Mouse (Mus musculus): ENCODE measurements at regions not wholly inside any gene's neighbourhood (a gene's known extent, or its start where the extent isn't known, plus 50 kb on each side); places are given as distances from the start of the nearest gene placed in this dataset.

- no peak for DNase-seq
These were observed 695.7 kb upstream of the Kif18a start for GRCm38 (mm10) chr2:108584799-108585198.

- no peak for DNase-seq
These were observed 687.0 kb upstream of the Kif18a start for GRCm38 (mm10) chr2:108593555-108593954.

GRCm38 (mm10) chr2:108600346-108600745 lies 680.2 kb upstream of the Kif18a start:
- DNase-seq, result no peak

DNA sequence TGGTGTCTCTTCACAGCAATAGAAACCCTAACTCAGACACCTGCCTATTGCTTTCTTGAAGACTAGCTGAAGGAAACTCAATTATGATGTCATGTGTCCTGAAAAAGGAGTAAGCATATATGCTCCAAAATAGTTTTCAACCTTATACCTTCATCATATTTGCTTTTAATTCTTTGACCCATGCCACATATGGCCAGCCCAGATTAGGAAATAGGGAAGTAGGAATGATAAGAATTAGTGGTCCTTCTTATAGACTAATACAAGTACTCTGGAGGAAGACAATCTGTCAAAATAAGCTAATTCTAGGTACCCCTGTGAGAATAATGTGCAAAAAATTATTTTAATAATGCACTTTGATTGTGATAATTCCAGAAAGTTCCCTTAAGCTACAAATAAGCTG lies 661.0 kb upstream of the Kif18a start:
- DNase-seq, result no peak

GRCm38 (mm10) chr2:108622367-108623162 lies 658.0 kb upstream of the Kif18a start:
- peak; percentile 33 for DNase-seq

GRCm38 (mm10) chr2:108635644-108636043 lies 644.9 kb upstream of the Kif18a start:
- DNase-seq, result no peak

DNA sequence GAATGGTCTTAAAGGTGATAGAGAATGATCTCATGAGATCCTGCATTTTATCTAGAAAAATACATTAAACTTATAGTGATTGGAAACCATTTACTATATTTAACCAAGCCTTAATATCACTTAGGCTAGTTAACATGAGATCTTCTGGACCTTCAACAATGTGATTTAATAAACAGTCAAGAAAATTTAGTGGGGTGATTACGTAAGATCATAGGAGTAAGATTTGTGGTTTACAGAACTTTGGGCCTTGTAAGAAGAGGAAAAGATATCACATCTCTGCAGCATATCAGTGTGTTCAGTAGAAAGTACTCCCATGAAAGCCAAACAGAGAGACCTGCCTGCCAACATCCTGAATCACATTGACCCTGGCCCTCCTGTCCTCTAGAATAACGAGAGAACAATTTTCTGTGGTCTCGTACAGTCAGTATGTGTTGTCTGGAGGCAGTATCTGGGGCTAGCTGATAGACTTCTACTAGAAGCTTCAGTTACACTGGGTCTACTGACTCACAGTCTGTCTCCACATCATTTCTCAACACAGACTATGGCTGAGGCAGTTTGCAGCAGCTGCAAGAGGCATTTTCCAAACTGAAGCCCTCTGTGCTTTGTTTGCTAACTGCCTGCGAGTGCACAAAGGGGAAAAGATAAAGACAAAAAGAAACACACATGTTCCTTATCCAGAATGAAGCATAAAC lies 619.7 kb upstream of the Kif18a start:
- no peak for DNase-seq

DNA sequence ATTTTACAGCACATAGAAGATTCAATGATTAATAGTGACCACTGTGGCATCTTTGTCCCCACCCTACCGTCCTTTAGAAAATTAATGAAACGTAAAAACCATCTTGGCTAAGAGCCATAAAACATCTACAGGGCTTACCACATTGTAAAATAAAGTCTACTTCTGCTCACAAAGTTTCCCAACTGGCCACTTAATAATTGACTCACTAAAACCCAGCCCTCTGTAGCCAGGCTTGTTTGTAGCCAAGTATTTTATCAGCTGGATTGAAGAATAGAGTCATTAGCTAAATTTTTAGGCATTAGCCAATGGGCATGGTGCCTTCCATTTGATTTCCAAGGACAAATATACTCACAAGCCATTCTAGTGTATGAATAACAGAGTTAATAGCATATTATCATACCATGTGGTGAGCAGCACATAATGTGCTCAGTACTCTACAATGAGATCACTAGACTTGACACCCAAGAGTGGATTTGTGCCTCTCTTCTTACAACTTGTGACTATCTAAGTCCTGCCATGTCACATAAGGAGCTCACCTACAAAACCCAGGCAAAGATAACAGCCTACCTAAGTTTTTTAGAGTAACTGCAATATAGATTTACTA lies 602.7 kb upstream of the Kif18a start:
- no peak for DNase-seq

- no peak for DNase-seq
These were observed 599.0 kb upstream of the Kif18a start for GRCm38 (mm10) chr2:108681574-108681973.

DNA sequence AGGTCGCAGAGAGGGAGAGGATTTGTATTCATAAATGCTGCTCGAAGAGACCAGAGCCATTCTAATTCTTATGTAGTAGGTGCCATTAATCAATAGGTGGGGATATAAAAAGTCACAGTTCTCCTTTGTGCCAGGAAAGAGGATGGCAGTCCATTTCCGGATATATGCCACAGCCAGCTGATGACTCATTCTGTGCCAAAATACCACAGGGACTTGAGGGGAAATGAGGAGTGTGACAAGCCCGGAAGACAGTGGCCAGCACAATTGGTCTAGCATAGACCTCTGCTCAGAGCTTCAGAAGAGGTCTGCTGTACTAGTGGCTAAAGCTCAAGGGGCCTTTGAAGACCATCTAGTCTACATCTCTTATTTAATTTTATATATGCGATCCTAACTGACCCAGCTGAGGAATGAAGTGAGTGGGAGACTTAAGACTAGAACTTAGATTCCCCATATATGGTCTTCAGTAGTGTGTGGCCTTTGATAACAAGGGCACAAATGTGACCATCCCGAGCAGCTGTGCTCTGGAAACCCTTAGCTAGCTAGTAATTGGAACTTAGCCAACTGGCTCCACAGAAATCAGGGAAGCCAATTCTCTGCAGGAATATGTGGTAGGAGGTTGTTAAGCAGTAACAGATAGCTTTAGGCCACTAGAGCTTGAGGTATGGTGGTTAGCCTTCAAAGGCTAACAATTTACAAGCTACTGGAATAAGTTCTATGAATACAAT lies 594.4 kb upstream of the Kif18a start:
- peak; percentile 7 for DNase-seq

DNA sequence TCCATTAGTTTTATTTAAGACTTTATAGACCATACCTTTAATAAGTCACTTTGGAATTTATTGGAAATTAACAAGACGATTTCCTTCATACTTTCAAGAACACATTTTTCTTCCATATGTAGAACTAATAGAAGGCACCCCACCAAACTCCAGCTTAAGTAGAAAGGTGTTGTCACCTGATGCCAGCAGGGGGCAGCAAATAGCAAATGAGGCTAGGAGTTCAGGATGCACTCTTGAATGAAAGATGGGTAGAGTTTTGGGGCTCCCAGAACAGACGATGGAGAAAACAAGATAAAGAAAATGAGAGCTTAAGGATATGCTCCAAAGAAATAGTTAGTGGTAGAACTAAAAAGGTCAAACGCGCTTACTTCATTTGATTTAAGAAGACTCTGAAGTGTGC lies 590.4 kb upstream of the Kif18a start:
- DNase-seq, result peak; percentile 67

DNA sequence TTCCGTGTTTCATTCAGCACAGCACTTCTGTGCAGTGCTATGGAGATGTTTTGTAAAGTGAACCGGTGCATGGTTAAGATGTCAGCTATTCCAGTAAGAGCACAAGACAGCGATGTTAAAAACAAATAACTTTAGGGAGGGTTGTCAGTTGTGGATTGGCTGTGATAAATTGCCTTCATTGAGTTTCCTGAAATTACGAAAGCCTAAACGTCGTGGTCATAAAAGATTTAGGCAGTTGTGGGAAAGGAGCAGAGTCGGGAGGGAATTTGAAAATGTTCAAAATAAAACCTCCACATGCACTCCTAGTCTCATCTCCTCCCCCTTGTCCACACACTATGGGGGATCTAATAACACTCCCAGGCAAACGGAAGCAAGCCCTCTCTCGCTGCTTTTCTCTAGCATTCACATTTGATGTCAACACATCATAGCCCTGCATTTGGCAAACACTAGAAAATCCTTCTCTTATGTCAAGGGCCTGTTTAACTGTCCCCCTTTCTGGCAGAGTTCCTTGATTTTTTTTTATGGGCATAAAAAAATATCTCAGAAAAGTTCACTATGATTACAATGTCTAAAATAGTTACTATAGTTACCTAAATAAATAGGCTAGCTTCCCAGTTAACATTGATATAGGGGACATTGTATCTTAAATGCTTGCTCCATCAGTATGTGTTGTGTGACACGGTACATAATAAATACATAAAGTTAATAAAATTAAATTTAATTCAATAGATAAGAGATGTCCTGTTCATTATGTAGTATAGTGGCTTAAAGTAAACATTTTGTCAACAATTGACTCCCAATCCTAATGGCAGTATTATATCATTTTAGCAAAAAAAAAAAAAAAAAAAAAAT lies 589.2 kb upstream of the Kif18a start:
- no peak for DNase-seq

DNA sequence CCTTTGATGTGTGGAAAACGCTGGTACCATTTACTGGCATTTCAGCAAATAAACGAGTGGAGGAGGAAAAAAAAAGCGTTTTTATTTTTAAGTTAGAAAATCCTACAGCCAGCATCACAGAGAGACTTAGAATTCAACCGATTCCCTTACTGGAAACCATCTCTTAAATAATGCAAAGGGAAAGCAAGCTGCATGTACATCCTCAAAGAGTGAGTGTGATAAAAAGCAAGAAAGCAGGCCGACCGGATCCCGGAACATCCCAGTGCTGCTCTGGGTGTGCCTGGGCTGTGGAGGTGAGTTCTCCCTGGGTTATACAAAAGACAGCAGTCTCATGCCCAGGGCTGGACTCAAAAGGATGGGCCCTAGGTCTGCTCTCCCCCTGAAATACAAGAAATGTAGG lies 579.2 kb upstream of the Kif18a start:
- no peak for DNase-seq

DNA sequence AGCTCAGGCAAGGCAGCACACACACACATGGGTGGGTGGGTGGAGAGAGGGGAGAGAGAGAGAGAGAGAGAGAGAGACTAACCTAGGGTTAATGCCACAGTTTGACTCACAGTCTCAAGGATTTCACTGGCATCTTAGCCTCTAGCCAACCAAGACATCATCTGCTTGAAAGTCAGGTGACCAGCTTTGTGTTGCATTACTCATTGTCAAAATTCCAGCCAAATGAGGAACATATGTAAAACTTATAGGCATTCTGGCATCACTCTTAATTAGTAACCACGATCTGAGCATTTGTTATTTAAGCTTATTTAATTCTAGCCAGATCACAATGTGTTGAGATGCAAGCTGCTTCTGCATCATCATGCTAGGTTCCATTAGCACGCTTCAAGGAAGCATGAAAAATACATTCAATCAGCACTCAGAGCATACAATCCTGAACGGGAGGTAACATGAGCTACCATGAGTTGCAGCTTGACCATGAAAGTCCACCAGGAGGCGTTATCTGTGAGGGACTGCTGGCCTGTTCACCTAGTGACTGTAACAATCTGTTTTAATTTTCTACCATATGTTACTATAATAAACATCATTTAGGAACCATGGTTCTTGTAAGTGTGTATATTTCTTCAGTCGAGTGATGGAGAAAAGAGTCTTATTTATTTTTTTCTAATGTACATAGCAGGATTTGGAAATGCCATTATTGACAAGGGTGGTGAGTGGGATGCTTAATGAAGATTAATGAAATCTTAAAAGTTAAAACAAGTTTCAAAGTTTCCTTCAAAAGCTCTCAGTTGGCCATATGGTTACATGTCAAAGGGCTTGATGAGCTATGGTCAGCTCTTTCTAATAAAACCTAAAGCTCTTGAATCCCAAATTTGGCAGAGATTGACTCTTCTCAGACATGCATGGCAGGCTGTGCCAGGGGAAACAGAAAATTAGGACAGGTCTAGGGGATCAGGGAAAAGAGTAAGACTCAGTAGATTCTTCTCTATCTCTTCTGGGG lies 572.4 kb upstream of the Kif18a start:
- no peak for DNase-seq

DNA sequence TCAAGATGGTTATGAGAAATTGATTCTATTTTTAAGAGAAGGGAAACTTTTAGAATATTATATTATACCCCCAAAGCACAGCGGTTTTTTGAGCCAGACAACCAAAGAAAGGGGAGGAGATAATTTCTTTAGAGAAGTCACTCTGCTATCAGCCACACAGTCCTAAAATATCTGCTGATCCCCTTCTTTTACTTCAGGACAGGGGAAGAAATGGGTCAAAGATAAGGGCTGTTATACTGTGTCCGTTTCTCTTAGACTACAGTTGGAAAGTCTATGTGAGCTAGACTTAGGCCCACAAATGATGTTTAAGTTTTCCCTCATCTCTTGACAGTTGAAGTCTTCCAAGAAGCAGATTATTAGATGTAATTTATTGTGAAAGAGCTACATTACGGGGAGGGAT lies 538.5 kb upstream of the Kif18a start:
- no peak for DNase-seq

DNA sequence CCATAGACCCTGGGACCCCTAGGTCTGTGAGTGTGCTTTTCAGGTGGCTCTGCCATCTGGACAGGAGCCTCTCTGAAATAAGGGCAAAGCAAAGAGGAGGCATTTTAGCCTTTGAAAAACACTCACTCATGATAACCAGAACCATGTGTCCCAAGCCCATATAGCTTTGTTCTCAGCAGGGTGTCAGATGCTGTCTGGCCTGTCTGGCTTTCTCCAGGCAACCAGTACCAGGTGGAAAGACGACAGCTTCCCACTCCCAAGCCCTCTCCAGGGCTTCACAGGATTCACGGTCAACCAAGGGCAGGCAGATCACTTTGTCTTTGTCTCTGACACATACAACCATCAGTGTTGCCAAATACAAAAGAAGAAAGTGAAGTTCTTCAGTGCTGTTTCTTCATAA lies 537.0 kb upstream of the Kif18a start:
- DNase-seq, result no peak

- no peak for DNase-seq
These were observed 535.7 kb upstream of the Kif18a start for GRCm38 (mm10) chr2:108744797-108745196.

DNA sequence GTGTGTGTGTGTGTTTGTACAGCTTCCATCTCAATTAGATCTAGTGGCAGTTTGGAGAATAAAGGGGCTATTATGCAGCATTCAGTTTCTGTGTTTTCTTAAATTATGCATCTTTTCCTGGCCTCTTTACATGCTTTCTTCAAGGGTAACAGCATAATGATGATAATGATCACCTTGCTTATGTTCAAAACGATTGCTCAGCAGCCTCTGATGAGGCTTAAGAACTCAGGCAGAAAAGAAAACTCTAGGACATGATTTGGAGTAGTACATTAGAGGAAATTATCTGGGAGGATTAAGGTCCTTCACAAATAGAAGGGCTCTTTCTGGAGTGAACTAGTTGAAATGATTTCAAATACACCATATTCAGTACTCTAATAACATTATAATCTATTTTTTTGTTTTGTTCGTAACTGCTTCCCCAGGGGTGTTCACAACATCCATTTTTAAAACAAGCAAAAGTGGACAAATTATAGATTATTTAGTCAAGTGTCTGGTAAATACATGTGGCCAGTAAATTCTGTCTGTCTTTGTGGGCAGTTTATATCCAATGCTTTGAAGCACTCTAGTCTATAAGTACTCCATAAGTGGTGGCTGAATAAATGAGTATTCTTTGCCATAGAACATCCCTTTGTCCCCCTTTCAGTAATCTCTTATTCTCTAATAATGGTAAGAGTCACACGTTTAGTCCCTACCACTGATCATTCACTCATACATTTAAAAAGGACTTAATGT lies 526.9 kb upstream of the Kif18a start:
- no peak for DNase-seq

DNA sequence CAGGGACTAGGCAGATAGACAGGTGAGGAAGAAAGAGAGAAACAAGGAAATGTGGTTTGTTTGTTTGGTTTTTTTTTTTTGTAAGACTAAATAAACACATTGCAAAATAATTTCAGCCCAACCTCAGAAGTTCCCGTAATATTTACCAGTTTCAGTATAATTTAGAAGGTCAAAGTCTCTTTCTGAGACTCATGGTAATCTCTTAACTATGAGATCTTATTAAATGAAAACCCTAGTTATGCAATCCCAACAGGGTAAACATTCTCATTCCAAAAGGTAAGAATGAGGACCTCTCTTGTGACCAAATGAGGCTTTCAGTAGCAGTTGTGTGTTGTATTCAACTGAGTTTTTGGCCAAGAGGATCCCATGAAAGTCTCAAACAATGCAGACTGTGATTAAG lies 524.7 kb upstream of the Kif18a start:
- DNase-seq, result no peak

DNA sequence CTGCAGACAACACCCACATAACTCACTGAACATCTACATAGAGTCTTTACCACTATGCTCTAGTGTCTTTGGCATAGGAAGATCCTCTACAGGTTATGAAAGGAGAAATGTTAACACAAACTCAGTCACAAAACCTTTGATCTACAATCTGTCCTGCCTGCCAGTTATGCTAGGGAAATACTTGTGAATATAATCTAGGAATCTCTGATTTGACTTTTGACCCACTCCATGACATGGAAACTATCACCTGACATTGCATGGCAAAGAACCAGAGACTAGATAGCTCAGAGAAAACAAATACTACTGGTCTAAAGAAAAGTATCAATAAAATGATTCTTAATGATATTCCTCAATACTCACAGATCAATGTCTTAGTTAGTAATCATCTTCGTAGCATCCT lies 524.3 kb upstream of the Kif18a start:
- no peak for DNase-seq

Data from heart, postnatal 4 days (tissue).